Mouse (Mus musculus): ENCODE data around the gene Ppm1l. TPM values are rescaled to one million over a fixed set of nuclear protein-coding genes. Genes with fewer than 3 reads are reported as not detected.
A peak's percentile ranks its signal among the peaks of the same experiment; 100 is the strongest.

Ppm1l gene
- polyA plus RNA-seq (2014; fragmentation: Nextera tagmentation; extraction: Ambion mirVana) = 5.6 and 8.8 TPM in 2 replicates

GRCm38 (mm10) chr3:69316391-69317195 is at the start of gene Ppm1l:
Gene Ppm1l (plus strand): TSS chr3:69316861.
- Histone ChIP-seq H3K4me2 (peak within 1 kb of the TSS; percentile 96), H3K4me3 (ENCODE audit: low read depth, low read length) (peak within 1 kb of the TSS; percentile 77), H3K27me3 (ENCODE audit: control insufficient read depth, insufficient read depth, low read length) (no peaks in the 10 kb centered on the region), H3K9ac (ENCODE audit: low read depth, low read length) (peak within 1 kb of the TSS; percentile 88), H3K36me3 (ENCODE audit: control insufficient read depth, insufficient read depth, low read length) (no peaks in the 10 kb centered on the region), H3K9me3 (replicated peaks; ENCODE audit: control insufficient read depth, low read length) (no peaks in the 10 kb centered on the region), H3K4me1 (ENCODE audit: control insufficient read depth, insufficient read depth, low read length) (peaks cover 11% of the 10 kb centered on the region), H3K27ac (ENCODE audit: low read depth, low read length) (peak within 1 kb of the TSS; percentile 86)
- ATAC-seq (replicated peaks; ENCODE audit: insufficient number of reproducible peaks, low FRiP score, low TSS enrichment) = peak; percentile 97
- WGBS (ENCODE audit: insufficient replicate concordance) = under 1% methylated on average over 71 of the region's 80 CpGs

DNA sequence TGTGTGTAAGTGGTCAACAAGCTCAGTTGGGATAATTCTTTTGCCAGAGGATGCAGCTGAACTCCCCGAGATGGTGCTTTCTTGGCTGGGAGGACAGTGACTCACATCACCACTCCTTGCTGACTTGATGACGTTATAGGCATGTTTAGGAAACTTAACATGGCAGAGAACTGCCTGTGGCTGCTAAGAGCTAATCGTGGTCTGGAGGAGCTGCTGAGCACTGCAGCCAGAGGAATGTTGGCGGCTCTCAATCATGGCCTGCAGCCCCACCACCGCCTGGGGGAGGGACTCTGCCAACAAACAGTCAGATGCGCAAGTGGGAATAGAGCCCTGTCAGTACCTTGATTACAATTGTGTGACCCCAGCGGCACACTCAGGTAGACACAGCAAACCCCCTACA is 44.8 kb upstream of the Ppm1l start:
- Histone ChIP-seq H3K4me1 (ENCODE audit: control insufficient read depth, insufficient read depth, low read length) (0 out of 2 replicates have a peak, but pooled peaks cover 2% of the 10 kb centered on the region), H3K4me3 (ENCODE audit: low read depth, low read length) (no peak overlapping the region), H3K27ac (ENCODE audit: low read depth, low read length) (no peak overlapping the region), H3K9me3 (replicated peaks; ENCODE audit: control insufficient read depth, low read length) (no peaks in the 10 kb centered on the region), H3K27me3 (ENCODE audit: control insufficient read depth, insufficient read depth, low read length) (no peaks in the 10 kb centered on the region), H3K36me3 (ENCODE audit: control insufficient read depth, insufficient read depth, low read length) (no peaks in the 10 kb centered on the region), H3K4me2 (no peak overlapping the region), H3K9ac (ENCODE audit: low read depth, low read length) (no peak overlapping the region)
- WGBS (ENCODE audit: insufficient replicate concordance) = 41% methylated on average over 7 of the region's 7 CpGs
- 0 out of 2 replicates have a peak, but pooled peaks have one; percentile 22 for ATAC-seq (replicated peaks; ENCODE audit: insufficient number of reproducible peaks, low FRiP score, low TSS enrichment)

GRCm38 (mm10) chr3:69274018-69274663 is 42.5 kb upstream of the Ppm1l start:
- Histone ChIP-seq H3K36me3 (ENCODE audit: control insufficient read depth, insufficient read depth, low read length) (no peaks in the 10 kb centered on the region), H3K27me3 (ENCODE audit: control insufficient read depth, insufficient read depth, low read length) (no peaks in the 10 kb centered on the region), H3K9ac (ENCODE audit: low read depth, low read length) (no peak overlapping the region), H3K4me2 (no peak overlapping the region), H3K4me3 (ENCODE audit: low read depth, low read length) (no peak overlapping the region), H3K4me1 (ENCODE audit: control insufficient read depth, insufficient read depth, low read length) (0 out of 2 replicates have a peak, but pooled peaks cover 2% of the 10 kb centered on the region), H3K9me3 (replicated peaks; ENCODE audit: control insufficient read depth, low read length) (no peaks in the 10 kb centered on the region), H3K27ac (ENCODE audit: low read depth, low read length) (no peak overlapping the region)
- 84% methylated on average over 16 of the region's 16 CpGs for WGBS (ENCODE audit: insufficient replicate concordance)
- no peak for ATAC-seq (replicated peaks; ENCODE audit: insufficient number of reproducible peaks, low FRiP score, low TSS enrichment)

DNA sequence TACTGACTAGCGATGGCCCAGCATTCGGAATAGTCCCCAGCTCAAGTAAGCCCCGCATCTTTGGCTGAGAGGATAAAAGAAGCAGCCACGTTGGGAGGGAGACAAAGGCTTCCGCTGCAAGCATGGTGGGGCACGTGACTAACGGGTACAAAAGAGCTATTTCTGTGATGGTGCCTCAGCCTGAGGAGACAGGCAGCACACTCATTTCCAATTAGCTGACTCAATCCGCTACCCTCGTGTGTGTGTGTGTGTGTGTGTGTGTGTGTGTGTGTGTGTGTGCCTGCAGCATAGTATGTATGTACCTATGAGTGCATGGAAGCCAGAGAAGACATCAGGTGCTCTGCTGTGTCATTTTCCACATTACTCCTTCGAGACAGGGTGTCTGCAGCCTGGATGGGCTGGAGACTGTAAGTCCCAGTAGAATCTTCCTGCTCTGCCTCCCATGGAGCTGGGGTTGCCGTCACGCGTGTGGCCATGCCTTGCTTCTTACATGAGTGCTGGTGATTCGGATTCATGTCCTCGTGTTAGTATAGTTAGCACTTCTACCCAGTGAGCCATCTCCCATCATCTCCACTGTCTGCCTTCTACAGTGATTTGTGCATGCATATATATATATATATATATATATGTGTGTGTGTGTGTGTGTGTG is 41.9 kb upstream of the Ppm1l start:
- 77% methylated on average over 15 of the region's 15 CpGs for WGBS (ENCODE audit: insufficient replicate concordance)

DNA sequence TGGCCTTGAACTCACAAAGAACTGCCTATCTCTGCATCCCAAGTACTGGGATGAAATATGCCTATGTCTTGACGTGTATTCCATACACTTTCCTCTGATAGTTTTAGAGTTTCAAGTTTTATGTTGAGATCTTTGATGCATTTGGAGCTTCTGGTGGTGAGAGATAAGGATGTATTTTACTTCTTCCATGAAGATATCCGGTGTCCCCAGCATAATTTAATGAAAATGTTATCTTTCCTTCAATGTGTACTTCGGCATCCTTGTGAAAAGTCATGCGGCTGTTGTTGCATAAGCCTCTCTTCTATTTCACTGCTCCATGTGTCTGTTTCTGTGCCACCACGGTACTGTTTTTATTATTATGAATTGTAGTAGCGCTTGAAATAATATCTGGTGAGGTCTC is 38.0 kb upstream of the Ppm1l start:
- no peaks in the 10 kb centered on the region for H3K27me3 ChIP-seq (ENCODE audit: control insufficient read depth, insufficient read depth, low read length)
- H3K27ac ChIP-seq (ENCODE audit: low read depth, low read length) = no peak overlapping the region
- no peaks in the 10 kb centered on the region for H3K9me3 ChIP-seq (replicated peaks; ENCODE audit: control insufficient read depth, low read length)
- no peak overlapping the region for H3K9ac ChIP-seq (ENCODE audit: low read depth, low read length)
- H3K4me2 ChIP-seq = no peak overlapping the region
- ATAC-seq (replicated peaks; ENCODE audit: insufficient number of reproducible peaks, low FRiP score, low TSS enrichment) = no peak
- no peak overlapping the region for H3K4me3 ChIP-seq (ENCODE audit: low read depth, low read length)
- no peaks in the 10 kb centered on the region for H3K36me3 ChIP-seq (ENCODE audit: control insufficient read depth, insufficient read depth, low read length)
- H3K4me1 ChIP-seq (ENCODE audit: control insufficient read depth, insufficient read depth, low read length) = no peaks in the 10 kb centered on the region
- 82% methylated on average over 6 of the region's 6 CpGs for WGBS (ENCODE audit: insufficient replicate concordance)

More for the DNA sequence above, 41.9 kb upstream of the Ppm1l start:
- H3K4me3 ChIP-seq (ENCODE audit: low read depth, low read length) = no peak overlapping the region
- H3K9ac ChIP-seq (ENCODE audit: low read depth, low read length) = no peak overlapping the region
- no peak for ATAC-seq (replicated peaks; ENCODE audit: insufficient number of reproducible peaks, low FRiP score, low TSS enrichment)
- H3K9me3 ChIP-seq (replicated peaks; ENCODE audit: control insufficient read depth, low read length) = no peaks in the 10 kb centered on the region
- no peak overlapping the region for H3K4me2 ChIP-seq
- H3K27ac ChIP-seq (ENCODE audit: low read depth, low read length) = no peak overlapping the region
- 0 out of 2 replicates have a peak, but pooled peaks cover 2% of the 10 kb centered on the region for H3K4me1 ChIP-seq (ENCODE audit: control insufficient read depth, insufficient read depth, low read length)
- H3K36me3 ChIP-seq (ENCODE audit: control insufficient read depth, insufficient read depth, low read length) = no peaks in the 10 kb centered on the region
- no peaks in the 10 kb centered on the region for H3K27me3 ChIP-seq (ENCODE audit: control insufficient read depth, insufficient read depth, low read length)

GRCm38 (mm10) chr3:69282406-69282805 is 34.3 kb upstream of the Ppm1l start:
- WGBS (ENCODE audit: insufficient replicate concordance) = 77% methylated on average over 9 of the region's 9 CpGs

DNA sequence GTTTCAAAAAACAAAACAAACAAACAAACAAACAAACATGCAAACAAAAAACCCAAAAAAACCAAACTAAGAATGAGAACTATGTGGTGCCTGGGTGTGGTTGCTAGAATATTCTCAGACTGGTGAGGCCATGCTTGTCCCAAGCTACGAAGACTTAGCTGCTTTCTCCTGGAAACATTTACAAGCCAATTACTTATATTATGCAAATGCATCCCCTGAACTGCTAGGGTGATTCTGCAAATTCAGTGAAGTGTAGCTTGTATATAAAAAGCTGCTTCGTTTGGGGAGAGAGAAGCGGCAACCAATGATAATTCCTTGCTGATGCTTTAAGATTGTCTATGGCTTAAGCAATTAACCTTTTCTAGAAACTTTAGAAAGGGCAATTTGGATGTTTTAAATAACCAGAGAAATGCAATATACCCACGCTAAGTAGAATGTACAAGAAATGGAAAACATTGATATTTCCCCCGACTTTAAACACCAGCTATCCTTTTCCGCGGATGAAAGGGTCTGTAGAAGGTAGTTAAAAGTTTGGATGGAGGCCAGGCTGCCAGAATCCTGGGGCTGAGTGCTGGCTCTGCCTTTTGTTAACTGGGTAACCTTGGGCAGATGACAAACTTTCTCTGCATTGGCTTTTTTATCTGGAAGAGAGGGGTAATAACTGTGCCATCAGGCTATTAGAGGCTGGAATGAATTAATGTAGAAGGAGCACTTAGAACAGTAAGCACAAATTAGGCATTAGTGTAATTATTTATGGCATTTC is 33.4 kb upstream of the Ppm1l start:
- Histone ChIP-seq H3K9ac (ENCODE audit: low read depth, low read length) (no peak overlapping the region), H3K4me2 (no peak overlapping the region), H3K4me3 (ENCODE audit: low read depth, low read length) (no peak overlapping the region), H3K27ac (ENCODE audit: low read depth, low read length) (no peak overlapping the region), H3K4me1 (ENCODE audit: control insufficient read depth, insufficient read depth, low read length) (no peaks in the 10 kb centered on the region), H3K36me3 (ENCODE audit: control insufficient read depth, insufficient read depth, low read length) (no peaks in the 10 kb centered on the region), H3K27me3 (ENCODE audit: control insufficient read depth, insufficient read depth, low read length) (no peaks in the 10 kb centered on the region), H3K9me3 (replicated peaks; ENCODE audit: control insufficient read depth, low read length) (no peaks in the 10 kb centered on the region)
- WGBS (ENCODE audit: insufficient replicate concordance) = 74% methylated on average over 7 of the region's 7 CpGs
- ATAC-seq (replicated peaks; ENCODE audit: insufficient number of reproducible peaks, low FRiP score, low TSS enrichment) = no peak

More at GRCm38 (mm10) chr3:69282406-69282805, 34.3 kb upstream of the Ppm1l start:
- no peaks in the 10 kb centered on the region for H3K9me3 ChIP-seq (replicated peaks; ENCODE audit: control insufficient read depth, low read length)
- ATAC-seq (replicated peaks; ENCODE audit: insufficient number of reproducible peaks, low FRiP score, low TSS enrichment) = no peak
- no peaks in the 10 kb centered on the region for H3K27me3 ChIP-seq (ENCODE audit: control insufficient read depth, insufficient read depth, low read length)
- no peak overlapping the region for H3K9ac ChIP-seq (ENCODE audit: low read depth, low read length)
- no peaks in the 10 kb centered on the region for H3K4me1 ChIP-seq (ENCODE audit: control insufficient read depth, insufficient read depth, low read length)
- no peak overlapping the region for H3K4me3 ChIP-seq (ENCODE audit: low read depth, low read length)
- no peaks in the 10 kb centered on the region for H3K36me3 ChIP-seq (ENCODE audit: control insufficient read depth, insufficient read depth, low read length)
- H3K4me2 ChIP-seq = no peak overlapping the region
- H3K27ac ChIP-seq (ENCODE audit: low read depth, low read length) = no peak overlapping the region

GRCm38 (mm10) chr3:69289833-69290232 is 26.8 kb upstream of the Ppm1l start:
- Histone ChIP-seq H3K4me2 (no peak overlapping the region), H3K9ac (ENCODE audit: low read depth, low read length) (no peak overlapping the region), H3K27ac (ENCODE audit: low read depth, low read length) (no peak overlapping the region), H3K4me1 (ENCODE audit: control insufficient read depth, insufficient read depth, low read length) (no peaks in the 10 kb centered on the region), H3K4me3 (ENCODE audit: low read depth, low read length) (no peak overlapping the region), H3K9me3 (replicated peaks; ENCODE audit: control insufficient read depth, low read length) (no peaks in the 10 kb centered on the region), H3K27me3 (ENCODE audit: control insufficient read depth, insufficient read depth, low read length) (no peaks in the 10 kb centered on the region), H3K36me3 (ENCODE audit: control insufficient read depth, insufficient read depth, low read length) (no peaks in the 10 kb centered on the region)
- WGBS (ENCODE audit: insufficient replicate concordance) = 76% methylated on average over 14 of the region's 14 CpGs
- ATAC-seq (replicated peaks; ENCODE audit: insufficient number of reproducible peaks, low FRiP score, low TSS enrichment) = no peak
